Mouse (Mus musculus) brain, embryonic 14.5 days (tissue): Measurements from ENCODE around the gene Gucy2e.

Experiments used
- CTCF ChIP-seq: fragments of 200-500 bp; IDR thresholded peaks from 2 replicates; pipeline ENCODE4 v1.5.1; 2012; ENCODE audit warnings: inconsistent platforms, mild to moderate bottlenecking, moderate library complexity, borderline replicate concordance; ENCODE audit not compliant: insufficient read depth, insufficient read length; ENCODE audit errors: extremely low read depth
- POLR2A ChIP-seq: fragments of 200-500 bp; IDR thresholded peaks from 2 replicates; pipeline ENCODE4 v1.6.1; 2012; ENCODE audit warnings: mild to moderate bottlenecking, inconsistent platforms, borderline replicate concordance; ENCODE audit not compliant: poor library complexity, insufficient read depth, insufficient read length, severe bottlenecking; ENCODE audit errors: extremely low read depth

GRCm38 (mm10) chr11:69244911-69245310 is 8.1 kb upstream of the Gucy2e start:
- TF ChIP-seq POLR2A: no peak
- peak; percentile 78 for TF ChIP-seq CTCF
